Mouse (Mus musculus) liver, embryonic 14.5 days (tissue): ENCODE results near the gene Crtac1.

Experiments used
- CTCF ChIP-seq: IDR thresholded peaks from 2 replicates; pipeline ENCODE4 v1.5.1; 2016; ENCODE audit warnings: antibody characterized with exemption, low read depth, control low read depth
- EP300 ChIP-seq: IDR thresholded peaks from 2 replicates; pipeline ENCODE4 v1.6.1; 2016; ENCODE audit warnings: antibody characterized with exemption, low read depth

- TF ChIP-seq CTCF (no peak), EP300 (no peak)
Measured at GRCm38 (mm10) chr19:42268337-42268736, 163.2 kb downstream of the Crtac1 start.
